25 mouse cellular contexts compared by ENCODE assay signal in the genomic region with DNA sequence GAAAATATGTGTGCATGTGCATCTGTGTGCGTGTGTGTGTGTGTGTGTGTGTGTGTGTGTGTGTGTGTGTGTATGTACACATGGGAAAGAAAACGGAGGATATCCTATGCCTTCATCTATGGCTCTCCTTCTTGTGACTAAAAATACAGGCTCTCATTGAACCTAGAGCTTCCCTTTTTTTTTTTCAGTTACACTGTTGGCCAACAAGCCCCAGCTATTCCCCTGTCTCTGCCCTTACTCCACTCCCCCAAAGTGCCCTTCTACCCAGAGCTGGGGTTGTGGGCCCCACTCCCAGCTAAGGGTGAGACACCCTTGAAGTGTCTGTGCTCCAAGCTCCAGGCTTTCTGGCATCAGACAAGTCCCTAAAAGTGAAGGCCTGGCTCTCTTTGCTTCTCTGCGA. TPM values are rescaled to one million over a fixed set of nuclear protein-coding genes. Genes with fewer than 3 reads are reported as not detected.
"Had no signal": no experiment of that assay in that cellular context is flagged by ENCODE, and none has a peak within 500 bp of the region (broad histone marks: within the 10 kb centered on the region; RNA-seq: fewer than 3 reads in every experiment).

No protein-coding gene starts in this region.

- H3K9ac ChIP-seq: liver, embryonic 15.5 days; lung, embryonic 14.5 days; midbrain, embryonic 13.5 days; midbrain, embryonic 15.5 days; neural tube, embryonic 13.5 days; neural tube, embryonic 15.5 days; stomach, embryonic 15.5 days had no signal

- H3K36me3 ChIP-seq: liver, embryonic 15.5 days; midbrain, embryonic 13.5 days; midbrain, embryonic 15.5 days; neural tube, embryonic 13.5 days; neural tube, embryonic 15.5 days; stomach, embryonic 15.5 days had no signal

- ATAC-seq: midbrain, embryonic 13.5 days; midbrain, embryonic 15.5 days had no signal

- H3K27ac ChIP-seq: liver, embryonic 15.5 days; macrophage; midbrain, embryonic 13.5 days; midbrain, embryonic 15.5 days; neural tube, embryonic 13.5 days; neural tube, embryonic 15.5 days; stomach, embryonic 15.5 days; stomach, postnatal 0 days had no signal

- DNase-seq: lung, adult 18-20 months; lung, embryonic 14.5 days; lung, postnatal 10 days; lung, postnatal 36 days; retina, postnatal 1 day; right cerebral cortex, adult 18-20 months; right cerebral cortex, postnatal 25 days; thymus, adult 2 months; thymus, postnatal 25 days; thymus, postnatal 4 days had no signal

- H3K27me3 ChIP-seq: liver, embryonic 15.5 days; midbrain, embryonic 13.5 days; midbrain, embryonic 15.5 days; neural tube, embryonic 13.5 days; neural tube, embryonic 15.5 days; stomach, embryonic 15.5 days had no signal

- H3K4me3 ChIP-seq: liver, embryonic 15.5 days; megakaryocyte, embryonic 14.5 days; midbrain, embryonic 13.5 days; midbrain, embryonic 15.5 days; myocyte; neural tube, embryonic 13.5 days; neural tube, embryonic 15.5 days; stomach, embryonic 15.5 days had no signal

- H3K4me1 ChIP-seq: midbrain, embryonic 15.5 days; neural tube, embryonic 15.5 days had no signal

- H3K9me3 ChIP-seq: liver, embryonic 15.5 days; megakaryocyte, embryonic 14.5 days; midbrain, embryonic 13.5 days; midbrain, embryonic 15.5 days; neural tube, embryonic 13.5 days; neural tube, embryonic 15.5 days; stomach, embryonic 15.5 days had no signal

RNA-seq across cellular contexts. Expression of gene Plet1, which starts 8.6 kb away (rescaled TPM):
- polyA plus RNA-seq: macrophage had no signal

RNA-seq across cellular contexts. Expression of gene Tex12, which starts 58.2 kb away (rescaled TPM):
- total RNA-seq: midbrain, postnatal 0 days had no signal
- polyA plus RNA-seq: liver, embryonic 15.5 days; lung, embryonic 14.5 days; lung, embryonic 16.5 days; macrophage; midbrain, postnatal 0 days; myocyte; neural tube, embryonic 11.5 days; neural tube, embryonic 13.5 days; spleen, adult 2 months; stomach, embryonic 15.5 days; stomach, postnatal 0 days; thymus, adult 2 months; urinary bladder, adult 2 months had no signal
